Mouse (Mus musculus) inflammation-experienced regulatory T-cells (primary cell): ENCODE results near the gene Taok1. TPM values are rescaled to one million over a fixed set of nuclear protein-coding genes. Genes with fewer than 3 reads are reported as not detected.

ENCODE experiments used
- polyA plus RNA-seq, 2 experiments: library from polyadenylated mRNA; unstranded; fragments of 100-300 nt; shearing (Covaris generic); gene quantifications; one replicate each; pipeline ENCODE4 v1.2.1; 2017

Gene Taok1
- polyA plus RNA-seq = 1 to 10 TPM; 7.2 to 7.5 TPM

DNA sequence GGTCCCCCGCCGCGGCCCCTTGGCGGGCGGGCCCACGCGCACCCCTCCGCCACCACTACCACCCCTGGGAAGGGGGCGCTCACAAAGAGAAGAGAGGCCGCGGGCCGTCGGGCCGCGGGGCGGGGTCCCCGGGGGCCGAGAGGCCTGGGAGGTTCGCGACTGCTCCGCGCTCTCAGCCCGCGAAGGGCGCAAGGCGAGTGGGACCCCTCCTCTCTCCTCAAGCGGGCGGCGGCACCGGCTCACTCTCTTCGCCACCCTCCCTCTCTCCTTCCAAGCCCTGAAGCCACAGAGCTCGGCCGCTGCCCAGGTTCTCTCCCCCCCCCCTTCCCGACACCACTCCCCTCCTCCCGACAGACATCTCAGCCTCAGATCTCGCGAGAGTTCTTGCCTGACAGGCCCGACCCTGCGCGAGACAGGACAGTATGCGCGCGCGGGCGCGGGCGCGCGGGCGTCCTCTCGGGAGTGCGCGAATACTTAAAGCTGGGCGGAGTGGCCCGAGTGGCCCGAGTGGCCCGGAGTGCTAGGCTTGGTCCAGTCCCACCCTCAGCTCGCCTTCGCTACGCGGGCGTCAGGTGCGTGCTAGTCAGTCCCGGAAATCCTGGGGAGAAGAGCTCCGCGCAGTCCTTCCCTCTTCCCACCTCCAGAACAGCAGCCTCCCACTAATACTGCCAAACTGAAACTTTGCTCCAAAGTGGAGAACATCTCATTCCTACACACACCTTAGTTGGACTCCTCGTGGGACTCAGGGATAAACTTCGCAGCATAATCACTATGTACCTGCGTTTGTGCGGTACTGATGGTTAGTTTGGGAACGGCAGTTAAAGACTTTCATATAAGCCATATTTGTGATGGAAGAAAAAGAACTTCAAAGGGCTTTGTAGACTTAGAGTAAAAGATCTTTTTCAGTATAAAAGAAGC, at the start of gene Taok1:
TSS of gene Taok1 (minus strand) at position 278 of the 918 bp plus-strand sequence.

GRCm38 (mm10) chr11:77519043-77519442, 88.6 kb downstream of the Taok1 start, which contains the start of gene Gm10392:
Gene Gm10392, minus strand, starts transcription at chr11:77519198.

GRCm38 (mm10) chr11:77515637-77516552, 91.7 kb downstream of the Taok1 start, which contains the start of gene Trp53i13:
Gene Trp53i13, minus strand, starts transcription at chr11:77515980.

GRCm38 (mm10) chr11:77514832-77515636, 92.6 kb downstream of the Taok1 start, which contains the start of gene Abhd15:
Gene Abhd15, plus strand, starts transcription at chr11:77515121.

DNA sequence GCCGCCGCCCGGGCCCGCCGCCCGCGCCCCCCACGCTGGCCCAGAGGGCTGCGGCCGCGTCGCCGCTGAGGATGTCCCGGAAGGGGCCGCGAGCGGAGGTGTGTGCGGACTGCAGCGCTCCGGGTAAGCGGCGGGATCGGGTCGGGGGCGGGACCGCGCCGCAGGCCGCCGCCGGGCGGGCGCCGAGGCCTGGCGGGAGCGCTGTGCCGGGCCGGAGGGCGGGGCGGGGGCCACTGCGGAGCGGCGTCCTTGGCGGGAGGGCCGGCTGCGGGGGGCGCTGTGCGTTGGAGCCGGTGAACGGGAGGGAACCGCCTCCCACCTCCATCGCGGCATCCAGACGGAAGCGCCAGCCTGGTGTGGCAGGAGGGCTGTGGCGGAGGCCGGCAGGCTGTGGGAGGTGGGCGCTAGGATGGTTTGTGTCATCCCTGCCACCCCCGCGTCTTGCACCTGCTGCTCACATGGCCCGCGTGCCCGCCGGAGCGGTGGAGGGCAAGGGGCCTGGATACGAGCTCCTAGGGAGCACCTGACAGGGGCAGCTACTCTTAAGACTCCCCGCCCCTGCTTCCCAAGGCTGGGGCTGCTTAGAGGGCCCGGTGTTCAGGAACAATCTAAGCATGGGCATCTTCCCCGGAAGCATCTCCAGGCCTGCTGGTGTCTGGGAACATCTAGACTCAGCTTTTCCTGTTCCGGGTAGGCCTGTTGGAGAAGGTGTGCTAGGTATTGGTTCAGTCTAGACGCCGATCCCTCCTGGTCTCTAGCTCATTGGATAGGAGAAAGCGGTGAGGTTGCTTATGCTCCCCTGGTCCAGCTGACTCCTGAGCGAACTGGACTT, 113.9 kb downstream of the Taok1 start, which contains the start of gene Git1:
TSS of gene Git1 (plus strand) at position 51 of the 832 bp plus-strand sequence.

DNA sequence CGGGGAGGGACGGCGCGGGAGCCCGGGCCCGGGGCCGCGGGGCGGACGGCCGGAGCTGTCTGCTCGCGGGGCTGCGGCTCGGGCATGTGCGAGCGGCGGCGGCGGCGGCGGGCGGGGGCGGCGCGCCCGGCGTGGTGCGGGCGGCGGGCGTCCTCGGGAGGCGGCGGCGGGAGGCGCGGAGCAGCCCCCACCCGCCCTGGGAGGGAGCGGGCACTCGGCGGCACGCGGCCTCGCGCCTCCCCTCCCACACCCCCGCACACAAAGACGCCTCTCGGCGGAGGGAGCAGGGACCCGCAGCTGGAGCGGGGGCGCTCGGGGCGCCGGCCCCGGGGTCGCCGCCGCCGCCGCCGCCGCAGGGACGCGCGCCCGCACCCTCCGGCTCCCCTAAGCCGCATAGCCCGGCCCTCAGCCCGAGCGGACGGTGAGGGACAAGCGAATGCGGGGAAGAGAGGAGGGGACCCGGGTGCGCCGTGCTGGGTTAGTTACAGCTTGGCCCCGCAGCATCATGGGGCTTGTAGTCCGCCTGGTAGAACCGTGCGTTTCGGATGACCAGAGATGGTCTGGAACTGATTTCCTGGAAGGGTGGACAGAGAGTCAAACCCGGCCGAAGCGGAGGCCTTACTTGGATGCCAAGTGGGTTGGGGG, 117.9 kb downstream of the Taok1 start, which contains the start of gene Ankrd13b:
TSS of gene Ankrd13b (minus strand) at position 88 of the 645 bp plus-strand sequence.

Other genes starting within 250 kb of the Taok1 start
- gene Coro6, start 145.4 kb downstream of the Taok1 start, polyA plus RNA-seq = not detected
- gene Ankrd13b, start 118.1 kb downstream of the Taok1 start, polyA plus RNA-seq = 1 to 10 TPM; 6.3 to 6.5 TPM
- 10 to 100 TPM; 45.6 to 59.6 TPM for gene Git1, start 114.3 kb downstream of the Taok1 start, polyA plus RNA-seq
- gene Abhd15, start 92.7 kb downstream of the Taok1 start, polyA plus RNA-seq = 1 to 10 TPM in 1 of 2 experiments, under 1 TPM in 1; 0.70 to 9.0 TPM
- gene Trp53i13, start 91.8 kb downstream of the Taok1 start, polyA plus RNA-seq = 10 to 100 TPM; 29.8 to 53.3 TPM
- 1 to 10 TPM in 1 of 2 experiments, under 1 TPM in 1; 0.34 to 2.1 TPM for gene Gm10392, start 88.6 kb downstream of the Taok1 start, polyA plus RNA-seq
- 10 to 100 TPM; 47.9 to 64.4 TPM for gene Nufip2, start 78.3 kb upstream of the Taok1 start, polyA plus RNA-seq
- under 1 TPM; 0.19 to 0.61 TPM for gene Cryba1, start 117.5 kb upstream of the Taok1 start, polyA plus RNA-seq
- 10 to 100 TPM; 54.4 to 62.9 TPM for gene Myo18a, start 155.4 kb upstream of the Taok1 start, polyA plus RNA-seq
- 1 to 10 TPM in 1 of 2 experiments, not detected in 1; 1.4 TPM for gene Gm10277, start 179.9 kb upstream of the Taok1 start, polyA plus RNA-seq